Mouse (Mus musculus): ENCODE measurements around the gene Gm10471. TPM values are rescaled to one million over a fixed set of nuclear protein-coding genes. Genes with fewer than 3 reads are reported as not detected.
"Not testable (repeated sequence)": the region's sequence is repeated elsewhere in the genome, so short reads cannot be mapped to it uniquely, and the experiment has no call there.

The Gm10471 gene
- polyA plus RNA-seq (2012; rRNA removed) = not detected in 2 replicates

DNA sequence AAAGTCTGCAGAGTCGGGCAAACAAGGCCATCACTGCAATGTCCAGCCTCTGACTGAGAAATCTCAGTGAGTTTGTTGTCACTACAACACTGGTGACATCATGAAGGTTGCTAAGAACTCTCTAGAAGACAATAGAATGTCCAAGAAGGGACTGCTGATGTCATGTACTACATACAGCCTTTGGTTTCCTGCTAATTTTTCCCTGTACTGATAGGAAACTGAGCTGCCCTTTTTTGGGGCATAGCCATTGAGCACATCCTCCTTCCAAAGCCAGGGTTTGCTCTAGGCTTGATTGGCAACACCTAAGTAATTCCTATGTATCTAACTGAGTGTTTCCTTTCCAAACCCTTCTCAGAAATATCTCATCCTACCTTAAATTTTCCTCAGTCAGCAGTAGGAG, at the start of gene Gm10471:
Gene Gm10471 (minus strand): TSS at position 101 of the 400 bp plus-strand sequence.
- DNase-seq; H3K4me3 ChIP-seq (replicated peaks; ENCODE audit: extremely low read depth, low read depth, low read length); H3K4me1 ChIP-seq (ENCODE audit: control insufficient read depth, insufficient read depth, low read length): not testable (repeated sequence)
- 54% methylated on average over 1 of the region's 1 CpGs for WGBS

DNA sequence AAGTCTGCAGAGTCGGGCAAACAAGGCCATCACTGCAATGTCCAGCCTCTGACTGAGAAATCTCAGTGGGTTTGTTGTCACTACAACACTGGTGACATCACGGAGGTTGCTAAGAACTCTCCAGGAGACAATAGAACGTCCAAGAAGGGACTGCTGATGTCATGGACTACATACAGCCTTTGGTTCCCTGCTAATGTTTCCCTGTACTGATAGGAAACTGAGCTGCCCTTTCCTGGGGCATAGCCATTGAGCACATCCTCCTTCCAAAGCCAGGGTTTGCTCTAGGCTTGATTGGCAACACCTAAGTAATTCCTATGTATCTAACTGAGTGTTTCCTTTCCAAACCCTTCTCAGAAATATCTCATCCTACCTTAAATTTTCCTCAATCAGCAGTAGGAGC, 32.2 kb upstream of the Gm10471 start, which contains the start of gene Gm10220:
Gene Gm10220 (minus strand): TSS at position 101 of the 400 bp plus-strand sequence.
- not testable (repeated sequence) for DNase-seq; H3K4me3 ChIP-seq (replicated peaks; ENCODE audit: extremely low read depth, low read depth, low read length); H3K4me1 ChIP-seq (ENCODE audit: control insufficient read depth, insufficient read depth, low read length)
- WGBS = no CpG with 5 or more reads among the region's 3 CpGs

DNA sequence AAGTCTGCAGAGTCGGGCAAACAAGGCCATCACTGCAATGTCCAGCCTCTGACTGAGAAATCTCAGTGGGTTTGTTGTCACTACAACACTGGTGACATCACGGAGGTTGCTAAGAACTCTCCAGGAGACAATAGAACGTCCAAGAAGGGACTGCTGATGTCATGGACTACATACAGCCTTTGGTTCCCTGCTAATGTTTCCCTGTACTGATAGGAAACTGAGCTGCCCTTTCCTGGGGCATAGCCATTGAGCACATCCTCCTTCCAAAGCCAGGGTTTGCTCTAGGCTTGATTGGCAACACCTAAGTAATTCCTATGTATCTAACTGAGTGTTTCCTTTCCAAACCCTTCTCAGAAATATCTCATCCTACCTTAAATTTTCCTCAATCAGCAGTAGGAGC, 16.2 kb upstream of the Gm10471 start, which contains the start of gene 5031410I06Rik:
Gene 5031410I06Rik (minus strand): TSS at position 101 of the 400 bp plus-strand sequence.
- not testable (repeated sequence) for H3K4me1 ChIP-seq (ENCODE audit: control insufficient read depth, insufficient read depth, low read length); DNase-seq; H3K4me3 ChIP-seq (replicated peaks; ENCODE audit: extremely low read depth, low read depth, low read length)
- no CpG with 5 or more reads among the region's 3 CpGs for WGBS

DNA sequence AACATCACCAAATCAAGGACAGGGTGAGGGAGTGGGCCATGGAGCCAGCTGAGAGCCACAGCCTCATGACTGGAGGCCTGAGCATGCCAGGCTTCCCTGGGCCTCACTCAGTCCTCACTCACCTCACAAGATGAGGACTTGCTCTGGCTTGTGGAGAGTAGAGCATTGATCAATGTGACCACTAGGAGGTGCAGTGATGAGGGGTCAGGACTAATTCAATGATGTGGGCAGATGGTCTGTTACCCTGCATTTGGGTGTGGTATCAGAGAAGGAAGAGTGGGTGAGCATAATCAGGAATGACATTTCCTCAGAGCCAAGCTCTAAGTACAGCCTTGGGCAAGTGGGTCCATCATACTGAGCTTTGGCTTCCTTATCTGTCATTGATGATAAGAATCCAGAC, 10.1 kb downstream of the Gm10471 start:
- not testable (repeated sequence) for H3K4me3 ChIP-seq (replicated peaks; ENCODE audit: extremely low read depth, low read depth, low read length); DNase-seq; H3K4me1 ChIP-seq (ENCODE audit: control insufficient read depth, insufficient read depth, low read length)

DNA sequence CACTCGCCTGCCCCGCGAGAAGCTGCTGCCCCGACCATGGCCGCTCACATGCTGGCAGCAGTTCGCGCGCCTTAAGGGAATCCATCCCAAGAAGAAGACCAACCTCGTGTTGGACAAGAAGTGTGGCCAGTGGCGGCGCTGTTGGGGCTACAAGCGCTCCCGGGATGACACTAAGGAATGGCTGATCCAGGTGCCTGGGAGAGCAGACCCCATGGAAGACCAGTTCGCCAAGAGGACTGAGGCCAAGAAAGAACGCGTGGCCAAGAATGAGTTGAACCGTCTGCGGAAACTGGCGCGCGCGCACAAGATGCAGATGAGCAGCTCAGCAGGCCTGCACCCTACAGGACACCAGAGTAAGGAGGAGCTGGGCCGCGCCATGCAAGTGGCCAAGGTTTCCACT, 18.4 kb downstream of the Gm10471 start:
- DNase-seq = no peak
- 84% methylated on average over 24 of the region's 24 CpGs for WGBS
- Histone ChIP-seq H3K4me1 (ENCODE audit: control insufficient read depth, insufficient read depth, low read length) (no peaks in the 10 kb centered on the region), H3K4me3 (replicated peaks; ENCODE audit: extremely low read depth, low read depth, low read length) (no peak overlapping the region)
- TF ChIP-seq CTCF (IDR thresholded peaks at IDR 0.05; ENCODE audit: insufficient read depth, low read length) (no peak), POLR2A (IDR thresholded peaks at IDR 0.05; ENCODE audit: borderline replicate concordance, extremely low read depth, low read depth, low read length) (no peak)

DNA sequence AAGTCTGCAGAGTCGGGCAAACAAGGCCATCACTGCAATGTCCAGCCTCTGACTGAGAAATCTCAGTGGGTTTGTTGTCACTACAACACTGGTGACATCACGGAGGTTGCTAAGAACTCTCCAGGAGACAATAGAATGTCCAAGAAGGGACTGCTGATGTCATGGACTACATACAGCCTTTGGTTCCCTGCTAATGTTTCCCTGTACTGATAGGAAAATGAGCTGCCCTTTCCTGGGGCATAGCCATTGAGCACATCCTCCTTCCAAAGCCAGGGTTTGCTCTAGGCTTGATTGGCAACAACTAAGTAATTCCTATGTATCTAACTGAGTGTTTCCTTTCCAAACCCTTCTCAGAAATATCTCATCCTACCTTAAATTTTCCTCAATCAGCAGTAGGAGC, 30.6 kb downstream of the Gm10471 start, which contains the start of gene Gm7347:
Gene Gm7347 (minus strand): TSS at position 101 of the 400 bp plus-strand sequence.
- not testable (repeated sequence) for DNase-seq; H3K4me3 ChIP-seq (replicated peaks; ENCODE audit: extremely low read depth, low read depth, low read length)
- whole genome bisulfite sequencing = no CpG with 5 or more reads among the region's 2 CpGs

DNA sequence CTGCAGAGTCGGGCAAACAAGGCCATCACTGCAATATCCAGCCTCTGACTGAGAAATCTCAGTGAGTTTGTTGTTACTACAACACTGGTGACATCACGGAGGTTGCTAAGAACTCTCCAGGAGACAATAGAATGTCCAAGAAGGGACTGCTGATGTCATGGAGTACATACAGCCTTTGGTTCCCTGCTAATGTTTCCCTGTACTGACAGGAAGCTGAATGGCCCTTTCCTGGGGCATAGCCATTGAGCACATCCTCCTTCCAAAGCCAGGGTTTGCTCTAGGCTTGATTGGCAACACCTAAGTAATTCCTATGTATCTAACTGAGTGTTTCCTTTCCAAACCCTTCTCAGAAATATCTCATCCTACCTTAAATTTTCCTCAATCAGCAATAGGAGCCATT, 49.6 kb downstream of the Gm10471 start, which contains the start of gene Speer4a:
Gene Speer4a (minus strand): TSS at position 101 of the 400 bp plus-strand sequence.
- not testable (repeated sequence) for H3K4me3 ChIP-seq (replicated peaks; ENCODE audit: extremely low read depth, low read depth, low read length); DNase-seq; H3K4me1 ChIP-seq (ENCODE audit: control insufficient read depth, insufficient read depth, low read length)
- WGBS = 65% methylated on average over 2 of the region's 2 CpGs

More for the DNA sequence above, 30.6 kb downstream of the Gm10471 start, which contains the start of gene Gm7347:
- H3K4me1 ChIP-seq (ENCODE audit: control insufficient read depth, insufficient read depth, low read length) = not testable (repeated sequence)

Other genes starting within 250 kb of the Gm10471 start
- gene Gm21663, start 146.9 kb downstream of the Gm10471 start, polyA plus RNA-seq (2012; rRNA removed) = not detected in 2 replicates
- gene Gm21671, start 134.9 kb downstream of the Gm10471 start, polyA plus RNA-seq (2012; rRNA removed) = not detected in 2 replicates
- gene Gm21680, start 116.6 kb downstream of the Gm10471 start, polyA plus RNA-seq (2012; rRNA removed) = not detected in 2 replicates
- not detected in 2 replicates for gene Gm21698, start 100.6 kb downstream of the Gm10471 start, polyA plus RNA-seq (2012; rRNA removed)
- gene Gm1979, start 84.5 kb downstream of the Gm10471 start, polyA plus RNA-seq (2012; rRNA removed) = not detected in 2 replicates
- not detected in 2 replicates for gene Gm5862, start 66.4 kb downstream of the Gm10471 start, polyA plus RNA-seq (2012; rRNA removed)
- gene Speer4a, start 49.7 kb downstream of the Gm10471 start, polyA plus RNA-seq (2012; rRNA removed) = not detected in 2 replicates
- gene Gm7347, start 30.7 kb downstream of the Gm10471 start, polyA plus RNA-seq (2012; rRNA removed) = not detected in 2 replicates
- gene 5031410I06Rik, start 16.1 kb upstream of the Gm10471 start, polyA plus RNA-seq (2012; rRNA removed) = not detected in 2 replicates
- not detected in 2 replicates for gene Gm10220, start 32.1 kb upstream of the Gm10471 start, polyA plus RNA-seq (2012; rRNA removed)
- not detected in 2 replicates for gene Gm7361, start 168.4 kb upstream of the Gm10471 start, polyA plus RNA-seq (2012; rRNA removed)

Measured in lung, adult 2 months (tissue).